Mouse (Mus musculus): ENCODE measurements around the gene Vmn1r4.

Gene Vmn1r4

GRCm38 (mm10) chr6:56917578-56918368 lies 6.0 kb upstream of the Vmn1r4 start:
- no peak for DNase-seq

DNA sequence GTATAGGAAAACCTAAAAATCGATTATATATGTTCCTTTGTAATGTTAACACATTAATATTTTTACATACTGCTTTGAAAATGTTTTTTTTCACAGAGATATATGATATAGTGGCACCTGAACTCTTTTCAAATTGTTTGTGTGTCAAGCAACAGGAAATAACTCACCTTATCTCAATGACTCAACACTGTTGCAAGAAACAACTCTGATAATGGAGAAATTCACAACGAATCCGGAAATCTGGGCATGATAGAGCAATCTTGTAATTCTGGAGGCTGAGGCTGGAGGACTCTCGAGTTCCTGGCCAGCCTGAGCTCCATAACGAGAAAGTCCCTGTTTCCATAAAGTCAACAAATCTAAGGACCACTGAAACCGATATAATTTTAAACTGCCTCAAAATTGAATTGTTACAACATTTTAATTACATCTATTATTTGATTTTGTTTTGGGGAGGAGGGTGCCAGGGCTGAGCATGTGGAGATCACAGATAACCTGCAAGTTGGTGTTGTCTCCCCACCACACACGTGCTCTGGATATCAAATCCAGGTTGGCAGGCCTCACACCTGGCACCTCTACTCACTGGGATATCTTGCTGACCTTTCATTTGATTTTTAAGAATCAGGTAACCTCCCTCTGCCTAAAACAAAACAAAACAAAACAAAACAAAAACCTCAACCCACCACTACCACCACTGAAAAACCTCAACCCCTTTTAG lies 4.3 kb upstream of the Vmn1r4 start:
- no peak for DNase-seq

- DNase-seq: no peak
Measured at GRCm38 (mm10) chr6:56920222-56921092, 3.4 kb upstream of the Vmn1r4 start.

DNA sequence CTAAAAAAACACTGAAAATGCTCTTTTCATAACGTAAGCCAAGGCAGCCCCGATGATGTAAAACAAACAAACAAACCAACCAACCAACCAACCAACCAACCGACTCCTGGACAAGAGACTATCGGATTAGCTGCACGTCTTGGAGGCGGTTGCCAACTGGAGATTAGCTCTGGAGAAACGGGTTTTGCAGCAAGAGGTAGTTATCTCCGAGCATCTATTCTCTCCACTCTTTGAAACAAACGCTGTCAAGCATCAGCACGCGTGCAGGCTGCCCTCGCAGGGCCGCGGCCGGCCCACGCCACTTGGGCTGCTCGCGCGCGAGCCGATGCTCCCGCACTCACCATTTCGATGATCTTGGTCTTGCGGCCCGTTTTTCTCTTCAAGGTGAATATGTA lies 487 bp upstream of the Vmn1r4 start:
- no peak for DNase-seq

- DNase-seq: no peak
Measured at GRCm38 (mm10) chr6:56931648-56932415, 8.0 kb downstream of the Vmn1r4 start.

GRCm38 (mm10) chr6:56932464-56932863 lies 8.6 kb downstream of the Vmn1r4 start:
- no peak for DNase-seq

GRCm38 (mm10) chr6:56934366-56934765 lies 10.6 kb downstream of the Vmn1r4 start:
- DNase-seq: no peak

DNA sequence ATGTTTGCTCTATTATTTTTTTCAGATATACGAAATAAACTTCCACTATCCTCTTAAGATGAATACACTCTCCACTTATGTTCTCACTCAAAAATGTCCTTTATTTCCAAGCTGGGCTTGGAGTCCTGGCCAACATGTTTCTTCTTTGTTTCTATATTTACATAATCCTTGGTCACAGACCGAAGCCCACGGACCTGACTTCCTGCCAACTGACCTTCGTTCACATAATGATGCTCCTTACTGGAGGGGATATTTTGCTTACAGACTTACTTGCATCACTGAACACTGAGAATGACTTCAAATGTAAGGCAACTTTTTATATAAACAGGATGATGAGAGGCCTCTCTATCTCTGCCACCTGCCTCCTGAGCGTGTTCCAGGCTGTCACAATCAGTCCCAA lies 32.6 kb downstream of the Vmn1r4 start:
- no peak for DNase-seq

DNA sequence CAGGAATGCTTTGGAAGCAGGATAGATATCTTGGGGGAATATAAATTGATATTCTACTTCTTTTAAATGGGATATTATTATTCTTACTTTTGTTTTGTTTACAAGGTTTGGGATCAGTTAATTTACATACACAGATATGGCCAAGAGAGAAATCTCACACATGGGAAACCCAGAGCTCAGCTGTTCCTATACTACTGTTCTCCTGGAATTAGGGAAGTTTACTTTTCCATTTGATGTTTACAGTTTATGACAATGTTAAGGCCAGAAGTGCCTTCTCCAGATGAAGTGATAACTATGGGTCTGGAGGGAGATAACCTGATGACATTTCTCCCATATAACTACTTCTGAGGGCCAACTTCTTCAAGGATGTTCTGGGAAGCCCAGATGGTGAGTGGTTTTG lies 46.2 kb downstream of the Vmn1r4 start, which contains the start of gene Vmn1r5:
Gene Vmn1r5, plus strand, starts transcription at position 301 of the 400 bp plus-strand sequence.
- no peak for DNase-seq

DNA sequence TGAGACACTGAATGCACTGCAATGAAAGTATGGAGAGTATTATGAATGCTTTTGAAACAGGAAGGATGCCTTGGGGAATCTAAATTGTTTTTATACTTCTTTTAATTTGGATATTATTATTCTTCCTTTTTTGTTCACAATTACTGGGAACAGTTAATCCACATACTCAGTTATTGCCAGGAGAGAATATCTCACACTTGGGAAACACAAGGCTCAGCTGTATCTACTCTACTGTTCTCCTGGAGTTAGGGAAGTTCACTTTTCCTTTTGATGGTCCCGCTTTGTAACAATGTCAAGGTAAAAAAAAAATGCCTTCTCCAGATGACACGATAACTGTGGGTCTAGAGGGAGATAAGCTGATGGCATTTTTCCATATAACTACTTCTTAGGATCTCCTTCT lies 73.1 kb downstream of the Vmn1r4 start, which contains the start of gene Vmn1r6:
Gene Vmn1r6, plus strand, starts transcription at position 301 of the 400 bp plus-strand sequence.
- no peak for DNase-seq
